8 mouse cellular contexts compared by ENCODE assay signal in genomic region chr9:66125543-66126455, GRCm38 (mm10). TPM values are rescaled to one million over a fixed set of nuclear protein-coding genes. Genes with fewer than 3 reads are reported as not detected.
DNase-seq lines count a peak whose midpoint lies in the region; ATAC-seq and TF ChIP-seq lines count a peak whose summit lies in the region.

No protein-coding gene starts in this region.

- no peak for TF ChIP-seq CTCF in spleen, adult 2 months (IDR thresholded peaks at IDR 0.05; ENCODE audit: extremely low read depth, insufficient read depth, insufficient read length, insufficient replicate concordance)

- no peak for DNase-seq in kidney, postnatal 4 days
- peak; percentile 71 for DNase-seq in adipocyte (ENCODE audit: low spot score)
- DNase-seq in liver, embryonic 11.5 days (ENCODE audit: low spot score) = no peak
- DNase-seq in spleen, adult 2 months (ENCODE audit: low read depth in 1 of 2, low spot score in 2 of 2) = peak in 1 of 2 experiments; percentile 20
- DNase-seq in left cerebral cortex, adult 11 months (ENCODE audit: low spot score) = no peak
- no peak for DNase-seq in ovary, adult 18-20 months (ENCODE audit: low spot score)

- WGBS in kidney, embryonic 16.5 days = 56% methylated on average over 12 of the region's 12 CpGs
- WGBS in heart, embryonic 12.5 days = 40% methylated on average over 12 of the region's 12 CpGs
- 26% methylated on average over 12 of the region's 12 CpGs for WGBS in liver, embryonic 11.5 days
- 21% methylated on average over 12 of the region's 12 CpGs for WGBS in spleen, adult 2 months

- no peak for ATAC-seq in kidney, embryonic 16.5 days (ENCODE audit: low FRiP score, low TSS enrichment)
- no peak for ATAC-seq in heart, embryonic 12.5 days (ENCODE audit: insufficient number of reproducible peaks, low FRiP score)
- ATAC-seq in liver, embryonic 11.5 days (replicated peaks; ENCODE audit: low FRiP score) = no peak

- H3K4me1 ChIP-seq in kidney, embryonic 16.5 days (ENCODE audit: insufficient read depth, low read length) = peaks cover 32% of the 10 kb centered on the region
- peaks cover 28% of the 10 kb centered on the region for H3K4me1 ChIP-seq in heart, embryonic 12.5 days (replicated peaks)
- peaks cover 36% of the 10 kb centered on the region for H3K4me1 ChIP-seq in liver, embryonic 11.5 days (replicated peaks; ENCODE audit: control insufficient read depth, insufficient read depth, low read length)
- peaks cover 3% of the 10 kb centered on the region; the same call in 1 of the 2 replicates for H3K4me1 ChIP-seq in spleen, adult 2 months (ENCODE audit: control insufficient read depth, insufficient read depth, insufficient read length)

- peak overlapping the region; percentile 51 for H3K4me2 ChIP-seq in kidney, embryonic 16.5 days (replicated peaks; ENCODE audit: low read depth, low read length)
- peak overlapping the region; percentile 82 for H3K4me2 ChIP-seq in heart, embryonic 12.5 days
- peak overlapping the region; percentile 95 for H3K4me2 ChIP-seq in liver, embryonic 11.5 days

- H3K27ac ChIP-seq in kidney, embryonic 16.5 days (ENCODE audit: low read length) = peak overlapping the region; percentile 78
- H3K27ac ChIP-seq in heart, embryonic 12.5 days (ENCODE audit: poor library complexity, severe bottlenecking) = peak overlapping the region; percentile 92
- H3K27ac ChIP-seq in liver, embryonic 11.5 days (ENCODE audit: low read depth, low read length) = peak overlapping the region; percentile 95
- H3K27ac ChIP-seq in spleen, adult 2 months (ENCODE audit: insufficient read depth, low read length) = peak overlapping the region; percentile 71

- 0 out of 2 replicates have a peak, but pooled peaks cover 2% of the 10 kb centered on the region for H3K36me3 ChIP-seq in kidney, embryonic 16.5 days (ENCODE audit: insufficient read depth, low read length)
- H3K36me3 ChIP-seq in heart, embryonic 12.5 days = peaks cover 15% of the 10 kb centered on the region; the same call in 1 of the 2 replicates
- no peaks in the 10 kb centered on the region; the same call in none of the 2 replicates for H3K36me3 ChIP-seq in liver, embryonic 11.5 days (ENCODE audit: control insufficient read depth, insufficient read depth, low read length)
- no peaks in the 10 kb centered on the region for H3K36me3 ChIP-seq in spleen, adult 2 months (ENCODE audit: control insufficient read depth, insufficient read depth, low read length)

- H3K4me3 ChIP-seq in kidney, embryonic 16.5 days (ENCODE audit: low read length) = peak overlapping the region; percentile 75
- H3K4me3 ChIP-seq in heart, embryonic 12.5 days = peak overlapping the region; percentile 76
- H3K4me3 ChIP-seq in liver, embryonic 11.5 days (ENCODE audit: low read depth, low read length) = peak overlapping the region; percentile 89
- H3K4me3 ChIP-seq in spleen, adult 2 months (ENCODE audit: extremely low read depth, insufficient read depth, insufficient read length) = peak overlapping the region; percentile 71

- peak overlapping the region; percentile 55 for H3K9ac ChIP-seq in kidney, embryonic 16.5 days (replicated peaks; ENCODE audit: low read length)
- no peak overlapping the region for H3K9ac ChIP-seq in heart, embryonic 12.5 days
- peak overlapping the region; percentile 66 for H3K9ac ChIP-seq in liver, embryonic 11.5 days (ENCODE audit: low read depth, low read length)

- no peaks in the 10 kb centered on the region for H3K27me3 ChIP-seq in kidney, embryonic 16.5 days (ENCODE audit: insufficient read depth, low read length)
- no peaks in the 10 kb centered on the region for H3K27me3 ChIP-seq in heart, embryonic 12.5 days (replicated peaks)
- H3K27me3 ChIP-seq in liver, embryonic 11.5 days (replicated peaks; ENCODE audit: control insufficient read depth, insufficient read depth, low read length) = no peaks in the 10 kb centered on the region
- H3K27me3 ChIP-seq in spleen, adult 2 months (ENCODE audit: control insufficient read depth, insufficient read depth, low read length) = no peaks in the 10 kb centered on the region

- TF ChIP-seq POLR2A in spleen, adult 2 months (IDR thresholded peaks at IDR 0.05; ENCODE audit: low read depth, low read length) = no peak

- H3K9me3 ChIP-seq in kidney, embryonic 16.5 days (ENCODE audit: low read length) = no peaks in the 10 kb centered on the region
- H3K9me3 ChIP-seq in heart, embryonic 12.5 days (replicated peaks) = no peaks in the 10 kb centered on the region
- H3K9me3 ChIP-seq in liver, embryonic 11.5 days (ENCODE audit: control insufficient read depth, low read length) = no peaks in the 10 kb centered on the region

RNA-seq across cellular contexts. Expression of gene Snx1, which starts 0.6 kb away (rescaled TPM):
- 150 and 152 TPM in 2 replicates for polyA plus RNA-seq in kidney, embryonic 16.5 days (2015; fragmentation: Nextera tagmentation; extraction: Ambion mirVana)
- 68.8 and 72.1 TPM in 2 replicates for polyA plus RNA-seq in heart, embryonic 12.5 days (2016; fragmentation: Nextera tagmentation; extraction: Ambion mirVana)
- 129 and 139 TPM in 2 replicates for polyA plus RNA-seq in liver, embryonic 11.5 days (2014; fragmentation: Nextera tagmentation; extraction: Ambion mirVana)
- 33.2 and 33.6 TPM in 2 replicates for polyA plus RNA-seq in spleen, adult 2 months (2012; rRNA removed)

RNA-seq across cellular contexts. Expression of gene Ciao2a, which starts 0.6 kb away (rescaled TPM):
- polyA plus RNA-seq in kidney, embryonic 16.5 days (2015; fragmentation: Nextera tagmentation; extraction: Ambion mirVana) = 153 and 155 TPM in 2 replicates
- polyA plus RNA-seq in heart, embryonic 12.5 days (2016; fragmentation: Nextera tagmentation; extraction: Ambion mirVana) = 161 and 176 TPM in 2 replicates
- polyA plus RNA-seq in liver, embryonic 11.5 days (2014; fragmentation: Nextera tagmentation; extraction: Ambion mirVana) = 256 and 260 TPM in 2 replicates
- 6.9 and 7.4 TPM in 2 replicates for polyA plus RNA-seq in spleen, adult 2 months (2012; rRNA removed)

RNA-seq across cellular contexts. Expression of gene Dapk2, which starts 32.2 kb away (rescaled TPM):
- polyA plus RNA-seq in kidney, embryonic 16.5 days (2015; fragmentation: Nextera tagmentation; extraction: Ambion mirVana) = 4.7 and 4.9 TPM in 2 replicates
- polyA plus RNA-seq in heart, embryonic 12.5 days (2016; fragmentation: Nextera tagmentation; extraction: Ambion mirVana) = 6.4 and 8.1 TPM in 2 replicates
- polyA plus RNA-seq in liver, embryonic 11.5 days (2014; fragmentation: Nextera tagmentation; extraction: Ambion mirVana) = 5.9 and 6.1 TPM in 2 replicates
- 7.3 and 11.9 TPM in 2 replicates for polyA plus RNA-seq in spleen, adult 2 months (2012; rRNA removed)

RNA-seq across cellular contexts. Expression of gene Snx22, which starts 56.3 kb away (rescaled TPM):
- 1.4 and 1.7 TPM in 2 replicates for polyA plus RNA-seq in kidney, embryonic 16.5 days (2015; fragmentation: Nextera tagmentation; extraction: Ambion mirVana)
- 2.4 and 3.0 TPM in 2 replicates for polyA plus RNA-seq in heart, embryonic 12.5 days (2016; fragmentation: Nextera tagmentation; extraction: Ambion mirVana)
- 6.5 and 7.0 TPM in 2 replicates for polyA plus RNA-seq in liver, embryonic 11.5 days (2014; fragmentation: Nextera tagmentation; extraction: Ambion mirVana)
- 14.3 and 18.7 TPM in 2 replicates for polyA plus RNA-seq in spleen, adult 2 months (2012; rRNA removed)

Comparison
In these comparisons a context has a peak if more than half of its experiments do, and no peak if none do; other contexts are left out.
1. RNA of gene Ciao2a, which starts 0.6 kb away (polyA plus RNA-seq): 256 to 260 TPM in liver, embryonic 11.5 days, 161 to 176 TPM in heart, embryonic 12.5 days and 153 to 155 TPM in kidney, embryonic 16.5 days; 6.9 to 7.4 TPM in spleen, adult 2 months; every median in the first group is over 10 times any median in the second.
2. Peak in every context shown above with its lines, with median percentiles within 50 percentile points of each other: H3K27ac ChIP-seq, H3K4me2 ChIP-seq and H3K4me3 ChIP-seq.